Mouse (Mus musculus): ENCODE measurements at regions not wholly inside any gene's neighbourhood (a gene's known extent, or its start where the extent isn't known, plus 50 kb on each side); places are given as distances from the start of the nearest gene placed in this dataset.

GRCm38 (mm10) chr16:8351424-8351823 is 73.5 kb downstream of the Tmem114 start:
- in situ Hi-C loops (cut with MboI, MseI): no loop called here

DNA sequence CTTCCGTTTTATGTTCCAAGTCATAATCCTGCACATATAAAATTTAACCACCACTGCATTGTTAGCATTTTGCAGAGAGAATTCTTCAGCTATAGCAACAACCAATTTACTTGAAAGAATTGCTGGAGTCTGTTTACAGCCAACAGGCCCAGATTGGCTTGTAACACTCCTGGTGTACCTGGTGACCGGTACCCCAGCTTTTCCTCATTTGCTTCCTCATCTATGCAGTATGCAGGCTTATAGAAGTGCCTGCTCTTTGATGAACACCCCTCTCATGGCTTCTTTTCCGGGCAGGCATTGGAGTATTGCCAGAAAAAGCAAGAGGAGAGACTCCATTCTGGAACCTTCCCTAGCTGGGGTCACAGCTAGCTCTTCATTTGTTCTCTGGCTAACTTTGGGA is 75.8 kb downstream of the Tmem114 start:
- in situ Hi-C loops (cut with MboI, MseI): loop anchor here in 1 of 2 experiments (10.0 kb wide), 1 partner anchor 344 kb away; no protein-coding TSS in a partner anchor

GRCm38 (mm10) chr16:8348645-8349044 is 76.3 kb downstream of the Tmem114 start:
- in situ Hi-C loops (cut with MboI, MseI): loop anchor here in 1 of 2 experiments (10.0 kb wide), 1 partner anchor 344 kb away; no protein-coding TSS in a partner anchor

GRCm38 (mm10) chr16:8345216-8345615 is 79.7 kb downstream of the Tmem114 start:
- in situ Hi-C loops (cut with MboI, MseI): loop anchor here in 1 of 2 experiments (10.0 kb wide), 1 partner anchor 340 kb away; no protein-coding TSS in a partner anchor

- in situ Hi-C loops (cut with MboI, MseI): no loop called here
Measured at GRCm38 (mm10) chr16:8333081-8333710, 91.7 kb downstream of the Tmem114 start.

GRCm38 (mm10) chr16:8311996-8312395 is 112.9 kb downstream of the Tmem114 start:
- in situ Hi-C loops (cut with MboI, MseI): no loop called here

GRCm38 (mm10) chr16:8306389-8306788 is 118.5 kb downstream of the Tmem114 start:
- in situ Hi-C loops (cut with MboI, MseI): no loop called here
